Mouse (Mus musculus): ENCODE results near the gene Bpifb3. TPM values are rescaled to one million over a fixed set of nuclear protein-coding genes. Genes with fewer than 3 reads are reported as not detected.

The Bpifb3 gene
- polyA plus RNA-seq, 1 experiment from 2014 or later = not detected

DNA sequence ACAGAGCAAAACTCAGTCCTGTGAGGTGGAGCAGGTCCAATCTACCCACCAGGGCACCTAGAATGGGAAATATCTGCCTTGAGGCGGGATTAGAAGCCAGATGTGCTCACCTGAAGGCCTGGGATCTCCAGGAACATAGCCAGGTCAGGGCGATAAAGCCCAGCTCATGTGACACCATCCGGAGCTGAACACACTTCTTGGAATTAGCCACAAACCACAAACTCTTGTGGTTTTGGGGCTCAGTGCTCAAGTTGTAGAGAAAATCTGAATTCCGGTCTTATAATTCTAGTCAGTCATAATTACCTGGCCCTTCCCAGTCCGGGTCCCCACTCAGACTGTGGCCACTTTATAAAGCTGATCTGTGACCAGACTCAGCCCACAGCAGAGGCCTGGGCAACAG lies 19.8 kb downstream of the Bpifb3 start, which contains the start of gene Bpifb4:
Gene Bpifb4, plus strand, starts transcription at position 370 of the 400 bp plus-strand sequence.
- no peaks in the 10 kb centered on the region for H3K9me3 ChIP-seq
- no peak for ATAC-seq
- WGBS = 81% methylated on average over 5 of the region's 5 CpGs

DNA sequence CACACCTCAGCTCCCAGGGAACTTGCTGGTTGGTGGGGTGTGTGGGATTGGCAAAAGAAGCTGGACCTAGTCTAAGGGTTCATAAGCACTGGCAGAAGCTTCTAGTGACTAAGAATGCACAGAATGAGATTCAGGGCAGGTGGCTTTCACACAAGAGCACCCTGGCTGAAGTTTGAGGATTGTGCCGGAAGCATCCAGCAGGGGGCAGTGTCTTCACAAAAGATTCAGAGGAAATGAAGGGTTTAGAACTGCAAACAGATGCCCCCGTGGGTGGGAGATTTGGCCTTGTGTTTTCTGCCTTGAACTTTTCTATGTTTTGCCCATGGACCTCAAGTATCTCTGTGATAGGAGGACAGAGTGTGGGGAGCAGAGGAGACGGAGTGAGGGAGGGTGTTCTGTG lies 25.5 kb downstream of the Bpifb3 start:
- H3K27ac ChIP-seq = no peak overlapping the region
- no peak overlapping the region for H3K4me3 ChIP-seq (replicated peaks)
- 36% methylated on average over 3 of the region's 3 CpGs for WGBS
- H3K9me3 ChIP-seq = no peaks in the 10 kb centered on the region
- H3K4me2 ChIP-seq (replicated peaks) = no peak overlapping the region
- no peaks in the 10 kb centered on the region for H3K27me3 ChIP-seq (replicated peaks)
- H3K4me1 ChIP-seq (replicated peaks) = no peaks in the 10 kb centered on the region
- no peak for ATAC-seq
- H3K36me3 ChIP-seq = no peaks in the 10 kb centered on the region
- H3K9ac ChIP-seq = no peak overlapping the region

More for the DNA sequence above, 19.8 kb downstream of the Bpifb3 start, which contains the start of gene Bpifb4:
- Histone ChIP-seq H3K4me1 (replicated peaks) (no peaks in the 10 kb centered on the region), H3K4me3 (replicated peaks) (no peak within 1 kb of the TSS), H3K27me3 (replicated peaks) (no peaks in the 10 kb centered on the region), H3K36me3 (no peaks in the 10 kb centered on the region), H3K27ac (no peak within 1 kb of the TSS), H3K9ac (no peak within 1 kb of the TSS), H3K4me2 (replicated peaks) (no peak within 1 kb of the TSS)

DNA sequence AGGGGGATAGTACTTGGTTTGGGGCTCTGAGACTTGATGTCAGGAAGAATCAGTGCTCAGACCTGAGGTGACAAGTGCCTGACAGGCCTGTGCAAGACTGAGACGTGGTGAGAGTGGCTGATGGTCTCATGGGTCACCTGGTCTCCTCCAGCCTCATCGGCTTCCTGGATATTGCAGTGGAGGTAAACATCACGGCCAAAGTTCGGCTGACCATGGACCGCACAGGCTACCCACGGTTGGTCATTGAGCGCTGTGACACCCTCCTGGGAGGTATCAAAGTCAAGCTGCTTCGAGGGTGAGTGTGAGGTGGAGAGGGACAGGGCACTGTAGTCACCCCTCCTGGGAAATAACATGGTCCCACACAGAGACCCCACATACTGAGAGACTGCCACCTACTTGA lies 26.5 kb downstream of the Bpifb3 start:
- Histone ChIP-seq H3K4me2 (replicated peaks) (no peak overlapping the region), H3K27me3 (replicated peaks) (no peaks in the 10 kb centered on the region), H3K4me1 (replicated peaks) (no peaks in the 10 kb centered on the region), H3K9ac (no peak overlapping the region), H3K36me3 (no peaks in the 10 kb centered on the region), H3K9me3 (no peaks in the 10 kb centered on the region), H3K4me3 (replicated peaks) (no peak overlapping the region), H3K27ac (no peak overlapping the region)
- 83% methylated on average over 8 of the region's 8 CpGs for WGBS
- ATAC-seq = no peak

DNA sequence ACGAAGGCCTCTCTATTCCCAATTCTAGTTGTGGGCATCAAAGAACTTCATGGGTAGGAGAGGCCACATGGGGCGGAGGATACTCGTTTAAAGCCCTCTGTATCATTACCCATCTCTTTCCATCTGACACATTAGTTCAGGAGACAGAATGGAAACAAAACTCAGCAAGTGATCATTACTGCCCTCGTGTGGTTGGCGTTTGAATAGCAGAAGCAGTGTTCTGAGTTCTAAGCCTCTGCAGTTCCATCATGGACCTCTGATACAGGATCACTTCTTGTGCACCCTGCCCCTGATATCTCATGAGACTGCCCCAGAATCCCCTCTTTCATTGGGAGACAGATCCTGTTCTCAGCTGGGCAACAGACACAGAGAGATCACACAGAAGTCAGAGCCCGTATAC lies 34.9 kb downstream of the Bpifb3 start:
- ATAC-seq = no peak
- Histone ChIP-seq H3K4me1 (replicated peaks) (no peaks in the 10 kb centered on the region), H3K9me3 (no peaks in the 10 kb centered on the region), H3K4me2 (replicated peaks) (no peak overlapping the region), H3K27me3 (replicated peaks) (no peaks in the 10 kb centered on the region), H3K27ac (no peak overlapping the region), H3K36me3 (no peaks in the 10 kb centered on the region), H3K4me3 (replicated peaks) (no peak overlapping the region), H3K9ac (no peak overlapping the region)
- WGBS = 26% methylated on average over 6 of the region's 6 CpGs

DNA sequence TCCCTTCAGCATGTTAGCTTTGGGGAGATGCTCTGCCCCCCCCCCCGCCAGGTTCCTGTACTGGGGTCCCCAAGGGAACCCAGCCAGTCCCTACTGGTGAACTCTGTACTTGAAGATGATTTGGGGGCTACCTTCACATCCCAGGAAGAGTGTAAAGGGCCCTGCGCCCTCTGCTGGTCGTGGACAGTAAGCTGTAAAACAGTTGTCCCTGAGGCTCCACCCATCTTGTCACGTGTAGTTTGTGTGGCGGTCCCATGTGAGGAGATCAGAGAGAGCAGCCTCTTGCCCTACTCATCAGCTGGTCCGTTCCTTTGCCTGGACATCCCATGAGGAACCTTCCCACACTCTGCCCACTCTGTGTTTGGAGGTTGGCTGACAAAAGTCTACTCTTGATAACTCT lies 35.8 kb downstream of the Bpifb3 start:
- 13% methylated on average over 6 of the region's 6 CpGs for WGBS
- H3K9me3 ChIP-seq = no peaks in the 10 kb centered on the region
- H3K9ac ChIP-seq = no peak overlapping the region
- H3K4me3 ChIP-seq (replicated peaks) = no peak overlapping the region
- no peak overlapping the region for H3K27ac ChIP-seq
- H3K4me2 ChIP-seq (replicated peaks) = peak overlapping the region; percentile 38
- no peaks in the 10 kb centered on the region for H3K36me3 ChIP-seq
- no peaks in the 10 kb centered on the region for H3K4me1 ChIP-seq (replicated peaks)
- ATAC-seq = peak; percentile 43; the same call in 1 of the 2 replicates
- H3K27me3 ChIP-seq (replicated peaks) = no peaks in the 10 kb centered on the region

DNA sequence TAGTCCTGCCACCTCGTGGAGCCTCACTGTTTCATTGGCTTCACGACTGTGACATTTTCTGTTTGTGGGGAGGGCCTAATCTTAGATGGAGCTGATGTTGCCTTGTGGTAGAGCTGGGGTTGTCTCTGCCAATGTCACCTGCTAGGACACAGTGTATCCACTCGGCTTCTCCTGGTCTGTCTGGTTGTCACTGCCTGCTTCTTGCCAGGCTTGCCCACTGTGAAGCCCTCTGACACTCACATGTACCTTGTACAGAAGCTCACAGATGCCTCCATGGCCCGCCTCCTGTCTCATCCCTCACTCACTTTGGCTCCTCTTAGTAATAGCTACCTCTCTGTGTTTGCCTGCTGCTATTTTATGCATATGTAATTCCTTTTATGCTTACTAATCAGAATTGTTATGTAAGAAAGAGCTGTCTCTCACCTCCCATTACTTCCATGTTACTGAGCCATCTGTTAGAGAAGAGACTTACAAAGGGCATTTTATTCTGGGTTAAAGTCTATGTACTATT lies 44.8 kb downstream of the Bpifb3 start:
- WGBS = 65% methylated on average over 4 of the region's 4 CpGs
- Histone ChIP-seq H3K9ac (no peak overlapping the region), H3K4me2 (replicated peaks) (no peak overlapping the region), H3K9me3 (no peaks in the 10 kb centered on the region), H3K4me3 (replicated peaks) (no peak overlapping the region), H3K27me3 (replicated peaks) (no peaks in the 10 kb centered on the region), H3K4me1 (replicated peaks) (no peaks in the 10 kb centered on the region), H3K36me3 (no peaks in the 10 kb centered on the region), H3K27ac (no peak overlapping the region)
- ATAC-seq = no peak

DNA sequence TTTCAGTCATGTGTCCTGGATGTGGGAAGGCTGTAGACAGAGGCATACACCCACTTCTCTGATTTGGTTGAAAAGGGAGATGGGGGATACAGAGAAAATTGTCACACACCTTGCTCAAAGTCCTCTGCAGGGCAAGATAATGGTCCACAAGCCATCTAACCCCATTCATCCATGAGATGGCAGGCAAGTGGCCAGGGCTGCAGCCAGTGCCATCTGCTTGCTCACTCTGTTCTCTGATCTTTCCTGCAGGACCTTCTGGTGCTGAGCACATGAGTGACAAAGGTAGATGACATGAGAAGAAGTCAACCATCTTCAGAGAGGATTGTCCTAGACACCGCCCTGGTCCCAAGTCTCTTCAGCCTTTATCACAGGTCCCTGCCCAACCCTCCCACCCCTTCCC lies 45.3 kb downstream of the Bpifb3 start:
- H3K9ac ChIP-seq = no peak overlapping the region
- no peaks in the 10 kb centered on the region for H3K4me1 ChIP-seq (replicated peaks)
- H3K4me3 ChIP-seq (replicated peaks) = no peak overlapping the region
- H3K27ac ChIP-seq = no peak overlapping the region
- no peaks in the 10 kb centered on the region for H3K27me3 ChIP-seq (replicated peaks)
- no peak for ATAC-seq
- H3K9me3 ChIP-seq = no peaks in the 10 kb centered on the region
- 92% methylated on average over 1 of the region's 1 CpGs for WGBS
- no peaks in the 10 kb centered on the region for H3K36me3 ChIP-seq
- H3K4me2 ChIP-seq (replicated peaks) = no peak overlapping the region

DNA sequence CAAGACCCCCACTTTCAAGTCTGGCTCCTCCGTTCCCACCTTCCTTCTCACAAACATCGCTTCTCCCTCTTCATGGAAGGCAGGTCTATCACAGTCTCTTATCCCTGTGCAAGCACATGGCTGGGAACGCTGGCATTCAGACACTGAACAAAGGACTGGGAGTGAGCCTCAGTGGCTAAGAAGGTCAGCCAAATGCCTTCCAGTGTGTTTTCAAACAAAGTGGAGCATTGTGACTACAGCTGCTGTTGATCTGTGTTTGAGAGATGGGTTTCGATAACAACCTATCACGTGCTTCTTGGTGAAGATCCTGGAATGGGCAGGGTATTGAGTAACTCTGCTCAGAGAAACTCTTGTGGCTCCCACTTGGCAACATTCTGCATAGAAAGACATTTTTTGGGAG lies 52.2 kb downstream of the Bpifb3 start:
- 78% methylated on average over 5 of the region's 5 CpGs for WGBS
- ATAC-seq = no peak
- no peak overlapping the region for H3K4me3 ChIP-seq (replicated peaks)
- no peak overlapping the region for H3K4me2 ChIP-seq (replicated peaks)
- H3K4me1 ChIP-seq (replicated peaks) = no peaks in the 10 kb centered on the region
- H3K27ac ChIP-seq = no peak overlapping the region
- H3K9ac ChIP-seq = no peak overlapping the region
- no peaks in the 10 kb centered on the region for H3K27me3 ChIP-seq (replicated peaks)
- no peaks in the 10 kb centered on the region for H3K36me3 ChIP-seq
- no peaks in the 10 kb centered on the region for H3K9me3 ChIP-seq

DNA sequence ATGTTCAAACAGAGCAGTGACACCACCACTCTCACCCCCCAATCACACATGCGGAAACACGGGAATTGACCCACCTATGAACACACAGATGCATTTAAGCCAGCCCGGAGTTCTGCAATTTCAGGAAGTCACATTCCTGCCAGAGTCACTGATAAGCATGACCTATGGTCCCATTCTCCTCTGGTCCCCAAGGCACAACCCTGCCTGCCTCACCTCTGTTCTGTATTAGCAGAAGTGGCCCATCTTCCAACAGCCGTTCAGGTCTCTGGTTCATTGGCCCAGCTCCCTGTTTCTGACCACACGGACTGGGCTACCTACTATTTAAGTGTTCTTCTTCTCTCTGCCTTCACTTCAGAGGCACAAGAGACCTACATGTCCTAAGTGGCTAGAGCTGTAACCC lies 56.6 kb downstream of the Bpifb3 start, which contains the start of gene Bpifa6:
Gene Bpifa6, plus strand, starts transcription at position 364 of the 400 bp plus-strand sequence.
- ATAC-seq = no peak

More for the DNA sequence above, 56.6 kb downstream of the Bpifb3 start, which contains the start of gene Bpifa6:
- 59% methylated on average over 5 of the region's 5 CpGs for WGBS
- Histone ChIP-seq H3K27ac (no peak within 1 kb of the TSS), H3K9me3 (no peaks in the 10 kb centered on the region), H3K4me1 (replicated peaks) (no peaks in the 10 kb centered on the region), H3K36me3 (no peaks in the 10 kb centered on the region), H3K9ac (no peak within 1 kb of the TSS), H3K27me3 (replicated peaks) (no peaks in the 10 kb centered on the region), H3K4me2 (replicated peaks) (no peak within 1 kb of the TSS), H3K4me3 (replicated peaks) (no peak within 1 kb of the TSS)

Other genes with a start within 250 kb of the Bpifb3 start
- 0.09 TPM in 1 of 2 replicates, not detected in the other for gene Dnmt3c, start 221.6 kb upstream of the Bpifb3 start, polyA plus RNA-seq (2015; fragmentation: Nextera tagmentation; extraction: Ambion mirVana)
- 216 and 268 TPM in 2 replicates for gene Mapre1, start 177.0 kb upstream of the Bpifb3 start, polyA plus RNA-seq (2015; fragmentation: Nextera tagmentation; extraction: Ambion mirVana)
- 0.03 TPM in 1 of 2 replicates, not detected in the other for gene Efcab8, start 138.3 kb upstream of the Bpifb3 start, polyA plus RNA-seq (2015; fragmentation: Nextera tagmentation; extraction: Ambion mirVana)
- gene Sun5, start 47.1 kb upstream of the Bpifb3 start, polyA plus RNA-seq (2015; fragmentation: Nextera tagmentation; extraction: Ambion mirVana) = not detected in 2 replicates
- gene Bpifb2, start 43.2 kb upstream of the Bpifb3 start, polyA plus RNA-seq (2015; fragmentation: Nextera tagmentation; extraction: Ambion mirVana) = not detected in 2 replicates
- gene Bpifb6, start 17.8 kb upstream of the Bpifb3 start, polyA plus RNA-seq (2015; fragmentation: Nextera tagmentation; extraction: Ambion mirVana) = not detected in 2 replicates
- not detected in 2 replicates for gene Bpifb4, start 20.0 kb downstream of the Bpifb3 start, polyA plus RNA-seq (2015; fragmentation: Nextera tagmentation; extraction: Ambion mirVana)
- not detected in 2 replicates for gene Bpifa6, start 56.7 kb downstream of the Bpifb3 start, polyA plus RNA-seq (2015; fragmentation: Nextera tagmentation; extraction: Ambion mirVana)
- gene Bpifa2, start 90.0 kb downstream of the Bpifb3 start, polyA plus RNA-seq (2015; fragmentation: Nextera tagmentation; extraction: Ambion mirVana) = not detected in 2 replicates
- gene Bpifa3, start 212.1 kb downstream of the Bpifb3 start, polyA plus RNA-seq (2015; fragmentation: Nextera tagmentation; extraction: Ambion mirVana) = not detected in 2 replicates
- gene Bpifa1, start 224.7 kb downstream of the Bpifb3 start, polyA plus RNA-seq (2015; fragmentation: Nextera tagmentation; extraction: Ambion mirVana) = not detected in 2 replicates
- not detected in 2 replicates for gene Bpifa5, start 244.4 kb downstream of the Bpifb3 start, polyA plus RNA-seq (2015; fragmentation: Nextera tagmentation; extraction: Ambion mirVana)